Mouse (Mus musculus): ENCODE data around the gene Enoph1.

The Enoph1 gene

DNA sequence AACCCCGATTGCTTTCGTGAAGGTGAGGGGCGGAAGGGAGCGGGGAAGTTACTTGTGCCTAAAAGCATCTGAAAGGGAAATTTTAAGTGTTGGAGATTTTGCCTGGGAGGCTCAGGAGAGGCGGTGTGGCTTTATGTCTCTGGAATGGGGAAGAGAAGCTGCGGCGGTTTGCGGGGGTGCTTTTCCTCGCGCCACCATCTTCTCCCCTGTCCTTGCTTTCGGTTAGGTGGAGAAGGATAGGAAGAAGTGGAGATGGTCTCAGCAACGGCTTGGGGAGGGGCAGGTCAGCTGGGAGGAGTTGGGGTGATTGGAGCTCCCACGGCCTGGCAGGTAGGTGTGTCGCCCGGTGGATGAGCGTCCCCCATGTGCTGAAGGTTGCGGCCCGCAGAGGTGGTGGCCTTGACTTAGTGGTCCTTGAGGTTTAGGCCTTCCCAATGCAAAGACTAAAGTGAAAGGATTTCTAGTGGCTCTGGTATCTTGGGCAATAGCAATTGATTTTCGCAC lies 548 bp downstream of the Enoph1 start:
- peak; percentile 75 for DNase-seq (ENCODE audit: low read depth, low spot score)

DNA sequence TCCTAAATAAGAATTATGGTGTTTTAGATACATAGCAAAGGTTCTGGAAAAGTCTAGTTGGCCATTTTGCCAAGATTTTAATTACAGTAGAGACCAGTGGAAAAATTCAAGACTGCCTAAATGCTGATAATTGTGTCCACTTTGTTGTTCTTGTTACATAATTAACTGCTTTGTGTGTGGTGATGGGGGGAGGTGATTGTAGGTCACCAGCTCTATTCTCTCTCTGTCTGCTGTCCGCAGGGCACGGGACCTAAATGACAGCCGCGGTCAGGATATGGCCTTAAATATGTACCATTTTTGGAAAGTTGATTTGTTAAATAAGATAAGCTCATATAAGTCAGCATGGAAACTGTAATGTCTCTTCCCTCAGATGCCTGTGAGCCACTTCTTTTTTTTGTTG lies 1.5 kb downstream of the Enoph1 start:
- no peak for DNase-seq (ENCODE audit: low read depth, low spot score)

DNA sequence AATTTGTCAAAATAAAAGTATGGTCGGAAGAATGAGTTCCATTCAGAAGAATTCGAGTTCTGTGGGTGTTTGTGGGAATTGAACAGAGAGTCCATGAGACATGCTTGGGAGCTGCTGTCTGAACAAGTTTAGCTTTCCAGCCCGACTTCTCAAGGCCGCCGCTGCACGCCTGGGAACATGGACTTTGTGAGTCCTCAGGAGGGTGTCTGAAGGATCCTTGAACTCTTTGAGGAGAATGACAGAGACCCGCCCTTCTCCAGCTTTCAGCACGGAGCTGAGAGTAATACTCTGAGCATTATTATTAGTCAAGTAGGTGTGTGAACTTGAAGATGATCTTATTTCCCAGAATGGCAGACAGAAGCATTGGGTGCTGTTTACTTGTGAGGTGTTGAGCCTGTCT lies 2.7 kb downstream of the Enoph1 start:
- DNase-seq (ENCODE audit: low read depth, low spot score) = no peak

DNA sequence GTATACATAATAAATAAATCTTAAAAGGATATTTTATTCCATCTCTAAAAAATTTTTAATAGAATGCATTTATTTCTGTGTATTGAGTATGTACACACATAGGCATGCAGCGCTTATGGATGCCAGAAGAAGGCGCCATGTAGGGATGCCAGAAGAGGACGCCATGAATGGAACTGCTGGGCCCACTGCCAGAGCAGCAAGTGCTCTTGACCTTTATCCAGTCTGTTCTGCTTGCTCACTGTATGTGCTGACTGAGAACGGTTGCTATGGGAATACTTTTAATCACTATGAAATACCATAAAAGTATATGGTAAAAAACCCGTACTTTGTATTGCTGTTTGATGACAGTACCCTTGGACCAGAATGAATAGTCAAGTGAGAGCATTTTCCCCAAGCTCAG lies 3.6 kb downstream of the Enoph1 start:
- DNase-seq (ENCODE audit: low read depth, low spot score) = peak; percentile 53

DNA sequence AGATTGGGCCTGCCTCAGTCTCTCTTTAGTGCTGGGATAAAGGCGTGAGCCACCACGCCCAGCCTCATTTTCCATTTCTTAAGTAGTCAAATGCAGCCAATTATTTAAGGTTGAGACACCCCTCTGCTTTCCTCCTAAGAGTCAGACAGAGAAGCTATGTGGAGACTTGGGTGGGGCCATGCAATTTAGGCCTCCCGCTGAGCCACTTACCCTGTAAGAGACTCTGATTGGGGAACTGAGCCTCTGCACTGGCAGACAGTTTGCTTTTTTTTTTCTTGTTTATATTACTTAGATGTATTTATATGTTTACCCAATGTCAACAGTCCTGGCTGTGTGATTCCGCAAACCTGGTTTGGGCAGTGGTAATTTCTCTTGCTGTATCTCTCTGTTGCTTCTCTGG lies 4.2 kb downstream of the Enoph1 start:
- DNase-seq (ENCODE audit: low read depth, low spot score) = peak; percentile 96

DNA sequence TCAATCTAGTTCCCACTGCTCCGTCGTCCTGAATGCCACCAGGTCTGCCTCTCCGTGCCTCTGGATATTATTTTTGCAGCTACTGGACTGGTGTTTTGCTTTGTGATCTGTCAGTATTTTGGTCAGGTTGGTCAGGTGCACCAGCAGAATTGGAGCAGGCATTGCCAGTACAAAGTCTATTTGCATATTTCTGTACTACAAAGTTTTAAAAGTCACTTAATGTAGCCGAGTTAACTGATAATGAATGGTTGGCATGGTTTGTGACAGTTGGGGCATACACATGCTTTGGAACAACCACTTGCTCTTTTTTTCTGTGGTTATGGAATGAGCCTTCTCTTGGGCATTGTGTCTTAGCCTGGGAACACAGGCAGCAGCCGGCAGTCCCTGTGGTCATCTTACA lies 4.8 kb downstream of the Enoph1 start:
- DNase-seq (ENCODE audit: low read depth, low spot score) = no peak

DNA sequence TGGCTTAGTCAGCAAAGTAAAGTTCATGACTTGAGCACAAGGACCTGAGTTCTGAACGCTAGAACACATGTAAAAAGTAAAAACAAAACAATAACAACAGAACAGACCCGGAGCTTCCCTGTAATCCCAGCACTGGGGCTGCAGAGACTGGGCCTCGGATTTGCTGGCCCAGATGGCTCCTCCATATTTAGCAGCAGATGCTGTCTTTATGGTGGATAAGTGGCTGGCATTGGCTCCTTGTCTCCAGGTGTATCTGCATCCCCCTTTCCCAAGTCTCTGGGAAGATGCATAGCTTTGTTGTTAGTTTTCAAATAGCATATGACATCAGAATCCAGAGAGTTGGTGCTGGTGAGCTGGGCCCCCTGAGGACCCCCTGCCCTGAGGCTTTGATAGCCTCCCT lies 6.3 kb downstream of the Enoph1 start:
- no peak for DNase-seq (ENCODE audit: low read depth, low spot score)

DNA sequence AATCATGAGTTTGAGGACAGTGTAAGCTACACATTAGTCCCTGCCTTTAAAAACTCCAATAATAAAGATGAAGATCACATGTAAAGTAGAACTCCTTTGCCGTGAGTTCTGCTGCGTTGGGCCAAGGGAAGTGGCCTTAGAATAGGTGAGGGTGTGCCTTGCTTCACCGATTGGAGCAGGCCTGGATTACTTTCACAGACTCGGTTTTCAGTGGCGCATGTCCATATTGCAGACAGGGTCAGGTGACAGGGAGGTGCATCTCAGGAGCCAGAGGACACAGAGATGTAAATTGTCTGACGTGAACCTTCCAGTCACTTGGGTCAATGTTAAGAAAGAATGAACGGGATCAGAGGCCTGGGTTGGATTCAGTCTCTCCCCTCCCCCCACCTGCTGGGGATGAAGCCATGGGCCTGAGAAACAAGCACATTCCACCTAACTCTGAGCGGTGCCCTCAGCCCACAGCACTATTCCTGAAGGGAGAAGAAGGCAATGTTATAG lies 7.4 kb downstream of the Enoph1 start:
- DNase-seq (ENCODE audit: low read depth, low spot score) = peak; percentile 73

DNA sequence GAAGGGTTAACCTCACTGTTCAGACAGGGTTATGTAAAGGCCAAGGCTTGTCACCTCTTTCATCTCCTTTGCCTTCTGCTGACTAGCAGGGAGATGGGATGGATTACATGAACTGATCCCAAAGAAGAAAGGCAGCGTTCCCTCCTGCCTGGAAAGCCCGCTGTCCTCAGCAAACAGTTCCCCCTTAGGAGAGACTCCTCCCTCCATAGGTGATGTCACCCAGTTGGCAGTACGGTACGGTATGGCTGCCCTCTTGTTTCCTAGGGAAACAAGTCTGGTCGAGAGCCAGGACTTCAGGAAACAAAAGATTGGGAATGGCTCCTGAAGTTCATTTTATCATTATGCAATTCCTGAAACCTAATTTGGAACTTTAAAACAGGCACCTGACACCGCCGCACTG lies 8.1 kb downstream of the Enoph1 start:
- peak; percentile 52 for DNase-seq (ENCODE audit: low read depth, low spot score)

DNA sequence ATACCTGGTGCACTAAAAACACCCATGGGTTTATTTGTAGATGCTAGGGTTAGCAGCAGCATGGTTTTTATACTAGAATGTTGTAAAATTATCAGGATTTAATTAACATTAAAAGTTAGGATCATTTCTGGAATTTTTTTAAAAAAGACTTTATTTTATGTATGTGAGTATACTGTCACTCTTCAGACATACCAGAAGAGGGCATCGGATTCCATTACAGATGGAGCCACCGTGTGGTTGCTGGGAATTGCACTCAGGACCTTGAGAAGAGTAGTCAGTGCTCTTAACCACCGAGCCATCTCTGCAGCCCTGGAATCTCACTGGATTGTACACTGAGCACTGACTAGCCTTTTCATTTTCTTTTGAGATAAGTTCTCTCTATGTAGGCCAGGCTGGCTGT lies 10.1 kb downstream of the Enoph1 start:
- DNase-seq (ENCODE audit: low read depth, low spot score) = no peak

DNA sequence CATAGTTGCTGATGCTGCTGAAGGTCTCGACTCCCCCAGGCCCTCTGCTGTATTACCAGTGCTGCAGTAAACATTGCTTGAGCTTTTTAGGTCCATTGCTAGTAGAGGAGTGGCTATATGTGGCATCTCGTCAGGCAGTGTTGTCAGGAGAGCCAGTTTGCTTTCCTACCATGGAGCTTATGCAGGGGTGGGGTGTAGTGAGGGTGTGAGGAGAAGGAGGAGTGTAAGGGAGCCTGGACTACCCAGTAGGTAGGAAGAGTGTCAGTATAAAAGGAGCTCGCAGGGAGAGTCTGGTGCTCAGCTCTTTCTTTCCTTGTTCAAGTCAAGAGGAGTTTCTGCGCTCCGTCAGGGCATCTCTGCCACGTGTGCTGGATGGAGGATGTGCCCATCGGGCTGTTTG lies 12.9 kb downstream of the Enoph1 start:
- no peak for DNase-seq (ENCODE audit: low read depth, low spot score)

DNA sequence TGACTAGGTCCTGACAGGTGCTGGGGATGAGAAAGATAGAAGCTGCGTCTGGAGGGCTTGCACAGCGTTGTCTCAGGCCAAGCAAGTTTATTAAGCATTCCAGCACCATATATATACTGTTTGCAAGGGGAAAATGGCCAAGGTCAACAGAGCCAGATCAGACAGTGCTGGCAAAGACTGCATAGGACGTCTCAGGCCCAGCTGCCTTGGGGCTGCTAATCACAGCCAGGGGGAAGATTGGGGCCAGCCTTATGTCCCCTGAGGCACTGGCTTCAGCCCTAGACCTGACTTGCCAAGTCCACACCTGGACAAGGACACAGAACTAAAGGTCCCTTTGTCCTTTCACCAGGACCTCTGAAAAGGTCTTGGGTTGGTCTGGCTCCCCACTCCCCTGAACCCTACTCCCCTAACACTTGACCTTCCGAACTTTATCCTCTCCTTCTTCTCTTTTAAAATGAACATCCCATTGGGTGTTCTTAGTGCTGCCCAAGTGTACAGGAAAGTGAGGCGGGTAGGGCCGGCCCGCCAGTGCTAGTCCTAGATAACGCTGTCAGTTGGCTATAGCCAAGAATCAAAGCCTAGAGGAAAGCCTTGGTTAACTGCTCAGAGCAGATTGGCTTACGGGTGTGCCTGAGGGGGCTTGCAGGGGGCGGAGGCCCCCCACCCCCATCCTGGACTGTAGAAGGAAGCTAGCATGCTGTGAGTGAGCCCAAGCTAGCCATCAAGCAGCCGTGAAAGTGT lies 15.2 kb downstream of the Enoph1 start:
- no peak for DNase-seq (ENCODE audit: low read depth, low spot score)

DNA sequence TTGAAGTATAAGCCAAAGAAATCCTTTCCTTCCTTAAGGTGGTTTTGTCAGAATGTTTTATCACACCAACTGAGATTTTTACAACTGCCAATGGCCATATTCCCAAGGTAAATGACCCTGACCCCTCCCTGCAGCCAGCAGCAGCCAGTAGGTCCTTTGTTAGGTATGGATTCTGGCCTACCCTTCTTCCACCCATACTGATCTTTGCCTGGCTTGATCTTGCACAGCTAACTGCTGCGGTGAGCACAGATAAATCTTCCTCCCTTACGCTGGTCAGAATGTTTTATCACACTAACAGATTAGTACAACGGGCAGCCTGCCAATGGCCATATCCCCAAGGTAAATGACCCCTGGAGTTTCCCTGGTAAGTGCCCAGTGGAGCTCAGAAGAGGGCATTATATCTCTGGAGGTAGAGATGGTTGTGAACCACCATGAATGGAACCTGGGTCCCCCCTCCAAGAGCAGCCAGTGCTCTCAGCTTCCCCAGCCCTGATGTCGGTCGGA lies 16.1 kb downstream of the Enoph1 start:
- no peak for DNase-seq (ENCODE audit: low read depth, low spot score)

DNA sequence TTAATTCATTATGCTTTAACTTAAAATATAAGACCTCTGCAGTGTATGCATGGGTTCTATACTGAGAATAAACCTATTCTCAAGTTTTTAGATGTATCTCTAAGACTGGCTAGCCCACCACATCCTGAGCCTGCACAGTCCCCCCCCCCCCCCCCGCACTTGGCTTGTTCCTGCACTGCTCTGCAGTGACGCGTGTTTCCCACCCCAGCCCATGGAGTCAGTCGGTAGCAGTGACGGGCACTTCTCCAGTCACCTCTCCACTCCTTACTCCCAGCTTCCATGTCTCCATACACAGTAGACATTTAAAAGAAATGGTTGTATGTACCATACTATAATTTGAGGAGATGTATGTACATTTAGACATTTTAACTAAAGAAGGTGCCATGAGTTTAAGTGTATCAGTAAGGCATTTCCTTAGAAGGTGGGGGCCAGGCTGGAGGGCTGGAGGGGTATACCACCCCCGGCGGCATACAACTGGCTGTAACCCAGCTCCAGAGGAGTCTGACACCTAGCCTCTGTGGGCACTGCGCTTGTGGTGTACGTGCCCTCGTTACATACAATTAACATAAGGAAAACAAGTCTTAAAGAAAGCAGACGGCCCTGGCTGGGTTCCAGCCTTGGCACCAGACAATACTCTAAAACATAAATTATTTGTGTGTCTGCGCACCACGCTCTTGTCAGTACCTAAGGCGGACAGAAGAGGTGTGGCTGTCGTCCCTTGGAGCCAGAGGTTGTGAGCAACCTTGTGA lies 17.9 kb downstream of the Enoph1 start:
- DNase-seq (ENCODE audit: low read depth, low spot score) = no peak

DNA sequence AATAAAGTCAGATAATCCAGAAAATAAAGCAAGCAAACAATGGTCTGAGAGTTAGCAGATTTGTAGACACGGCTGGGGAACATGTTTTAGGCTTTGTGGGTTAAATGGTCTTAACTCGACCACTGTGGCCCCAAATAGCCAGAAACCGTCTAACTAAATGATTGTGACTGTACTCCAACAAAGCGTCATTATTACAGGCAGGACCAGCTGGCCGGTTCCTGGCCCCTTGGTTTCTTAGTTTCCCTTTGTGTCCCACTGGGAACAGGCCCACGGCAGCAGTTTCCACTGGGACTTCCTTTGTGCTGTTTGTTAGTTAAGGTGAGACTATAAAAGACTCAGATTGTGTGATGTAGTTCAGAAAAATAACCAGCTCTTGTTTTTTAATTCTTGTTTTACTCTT lies 18.9 kb downstream of the Enoph1 start:
- no peak for DNase-seq (ENCODE audit: low read depth, low spot score)

DNA sequence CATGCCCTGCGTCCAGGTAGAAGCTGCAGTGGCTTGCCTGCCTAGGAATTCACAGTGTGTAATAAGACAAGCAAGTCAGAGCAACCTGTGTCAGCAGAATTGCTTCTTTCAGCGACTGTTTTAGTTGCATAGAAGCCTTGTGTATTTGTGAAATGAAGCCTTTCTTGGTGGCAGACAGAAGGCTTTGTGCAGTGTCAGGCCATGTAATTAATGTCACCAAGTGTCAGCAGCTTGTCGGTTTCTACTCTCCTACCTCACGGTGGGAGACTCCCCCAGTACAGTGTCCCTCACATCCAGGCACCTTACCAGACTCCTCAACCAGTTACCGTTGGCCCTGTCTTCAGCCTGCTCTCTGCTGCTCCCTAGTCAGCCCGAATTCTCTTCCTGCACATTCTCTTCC lies 19.5 kb downstream of the Enoph1 start:
- no peak for DNase-seq (ENCODE audit: low read depth, low spot score)

DNA sequence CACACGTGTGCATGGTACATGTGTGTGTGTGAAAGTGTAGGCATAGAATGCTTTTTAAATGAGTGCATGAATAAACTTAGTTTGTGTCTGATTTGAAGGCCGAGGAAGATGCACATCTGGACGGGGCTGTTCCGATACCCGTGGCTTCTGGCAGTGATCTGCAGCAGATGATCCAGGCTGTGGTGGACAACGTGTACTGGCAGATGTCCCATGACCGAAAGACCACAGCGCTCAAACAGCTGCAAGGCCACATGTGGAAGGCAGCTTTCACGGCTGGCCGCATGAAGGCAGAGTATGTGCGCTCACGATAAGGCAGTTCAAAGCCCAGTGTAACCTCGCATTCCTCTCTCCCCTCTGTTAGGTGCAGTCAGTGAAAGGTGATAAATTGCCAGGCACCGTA lies 21.1 kb downstream of the Enoph1 start:
- DNase-seq (ENCODE audit: low read depth, low spot score) = no peak

DNA sequence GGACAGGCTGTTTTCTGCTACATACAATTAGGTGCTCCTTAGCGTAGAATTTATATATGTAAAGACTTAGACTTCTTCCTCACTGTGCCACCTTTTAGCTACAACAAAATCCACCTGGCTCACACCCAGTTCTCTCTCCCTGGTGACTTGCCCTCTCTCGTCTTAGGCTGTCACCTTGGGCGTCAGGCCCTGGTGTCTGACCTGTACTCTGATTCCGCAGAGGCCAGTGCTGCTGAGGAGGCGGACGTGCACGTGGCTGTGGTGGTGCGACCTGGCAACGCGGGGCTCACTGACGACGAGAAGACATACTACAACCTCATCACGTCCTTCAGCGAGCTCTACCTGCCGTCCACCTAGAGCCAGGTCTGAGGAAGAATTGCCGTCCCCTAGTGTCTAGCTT lies 27.8 kb downstream of the Enoph1 start:
- DNase-seq (ENCODE audit: low read depth, low spot score) = no peak

DNA sequence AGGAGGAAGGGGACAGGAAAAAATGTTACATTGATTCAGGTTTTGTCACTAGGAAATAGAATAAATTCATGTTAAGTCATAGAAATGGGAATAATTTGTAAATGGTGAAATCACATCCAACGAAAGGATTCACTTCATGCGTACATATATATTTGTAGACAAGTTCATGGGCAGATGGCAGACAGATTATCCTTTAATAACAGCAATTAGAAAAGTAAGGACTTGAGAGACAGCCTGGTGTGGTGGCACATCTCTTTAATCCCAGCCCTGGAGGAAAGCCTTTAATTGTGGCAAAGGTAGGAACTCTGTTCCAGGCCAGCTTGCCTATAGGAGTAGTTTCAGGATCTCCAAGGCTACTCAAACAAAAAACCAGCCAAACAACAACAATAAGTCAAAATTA lies 29.7 kb downstream of the Enoph1 start:
- DNase-seq (ENCODE audit: low read depth, low spot score) = no peak

DNA sequence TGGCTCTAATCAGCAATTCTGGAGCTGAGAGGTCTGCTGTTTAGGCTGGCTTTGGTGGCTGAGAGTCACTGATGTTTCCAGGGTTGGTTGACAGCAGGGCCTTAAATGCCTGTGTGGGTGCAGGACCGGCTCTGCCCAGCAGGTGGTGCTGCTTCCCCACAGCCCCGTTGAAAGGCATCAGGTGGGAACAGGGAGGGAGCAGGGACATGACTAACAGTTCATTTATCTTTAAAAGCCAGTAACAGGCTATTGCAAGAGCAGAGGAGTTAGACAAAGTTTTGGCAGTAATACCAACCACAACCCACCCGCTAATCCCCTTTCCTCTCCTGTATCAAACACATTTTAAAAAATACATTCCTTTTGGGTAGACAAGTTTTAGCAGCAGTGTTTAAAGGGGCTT lies 30.5 kb downstream of the Enoph1 start:
- peak; percentile 75 for DNase-seq (ENCODE audit: low read depth, low spot score)

DNA sequence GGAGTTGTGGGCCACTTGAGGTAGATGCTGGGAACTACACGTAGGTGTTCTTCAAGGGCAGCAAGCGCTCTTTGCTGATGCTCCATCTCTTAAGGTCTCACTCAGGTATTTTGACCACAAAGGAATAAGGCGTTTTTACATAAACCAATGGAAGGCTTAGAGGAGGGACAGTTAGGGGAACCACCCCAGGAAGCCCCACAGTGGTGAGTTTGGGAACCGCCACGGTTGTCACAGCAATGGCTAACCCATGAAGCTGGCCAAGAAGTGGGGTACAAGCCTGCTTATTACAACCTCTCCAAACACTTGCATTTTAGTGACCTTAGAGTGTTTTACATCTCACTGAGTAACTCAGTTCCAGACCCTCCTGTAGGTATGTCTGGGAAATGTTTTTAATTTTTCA lies 31.8 kb downstream of the Enoph1 start:
- DNase-seq (ENCODE audit: low read depth, low spot score) = no peak

DNA sequence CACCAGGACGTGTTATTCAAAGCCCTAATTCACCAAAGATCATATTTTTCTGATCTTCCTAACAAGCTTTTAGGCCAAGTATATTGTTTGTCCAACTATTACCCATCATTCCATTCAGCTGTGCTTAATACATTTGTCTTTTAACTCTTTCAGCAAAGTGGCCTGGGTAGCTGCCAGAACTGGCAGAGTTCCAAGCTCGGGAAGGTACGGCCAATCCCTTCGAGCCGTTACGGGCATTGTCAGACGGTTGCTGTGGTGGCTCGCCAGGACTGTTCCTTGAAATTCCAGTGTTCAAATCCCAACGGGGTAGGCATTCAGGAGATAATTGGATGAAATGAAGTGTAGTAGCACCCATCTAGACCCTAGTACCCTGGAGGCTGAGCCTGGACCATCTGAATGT lies 32.8 kb downstream of the Enoph1 start:
- DNase-seq (ENCODE audit: low read depth, low spot score) = no peak

DNA sequence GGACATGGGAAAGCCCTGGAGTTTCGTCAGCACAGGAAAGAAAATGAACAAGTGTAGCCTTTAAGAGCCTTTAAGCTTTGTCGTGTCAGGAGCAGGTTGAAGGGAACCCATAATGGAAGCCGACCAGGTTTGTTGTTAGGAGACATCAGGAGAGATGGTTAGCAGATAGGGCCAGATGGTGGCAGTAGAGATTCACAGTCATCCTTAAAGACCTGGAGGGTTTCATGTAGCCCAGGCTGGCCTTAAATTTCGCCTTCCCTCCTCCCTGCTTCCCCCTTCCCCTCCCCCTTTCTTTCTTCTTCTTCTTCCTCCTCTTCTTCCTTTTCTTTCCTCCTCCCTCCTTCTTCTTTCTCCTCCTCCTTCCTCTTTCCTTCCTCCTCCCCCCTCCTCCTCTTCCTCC lies 34.8 kb downstream of the Enoph1 start:
- peak; percentile 37 for DNase-seq (ENCODE audit: low read depth, low spot score)
